Mouse (Mus musculus): ENCODE results near the gene Plbd1.

GRCm38 (mm10) chr6:136594541-136594940 lies 67.2 kb downstream of the Plbd1 start:
- no peak for TF ChIP-seq CTCF (conservative IDR thresholded peaks at IDR 0.05 in 1 of 2, IDR thresholded peaks at IDR 0.05 in 1 of 2; ENCODE audit: low read depth in 2 of 2, low read length in 2 of 2)
- no peak for TF ChIP-seq USF1 (IDR thresholded peaks at IDR 0.05; ENCODE audit: low read depth, low read length)
- TF ChIP-seq MEF2A (IDR thresholded peaks at IDR 0.05; ENCODE audit: borderline replicate concordance, low read depth, low read length) = no peak
- no peak for TF ChIP-seq POLR2AphosphoS2 (IDR thresholded peaks at IDR 0.05; ENCODE audit: low read depth, low read length)
- no peak for TF ChIP-seq ZC3H11A (IDR thresholded peaks at IDR 0.05; ENCODE audit: low read depth, low read length)
- TF ChIP-seq RCOR1 (conservative IDR thresholded peaks at IDR 0.05; ENCODE audit: low read depth, low read length) = no peak

Measured in CH12.LX (cell line).